Mouse (Mus musculus) thymus, postnatal 0 days (tissue): Measurements from ENCODE around the gene Itgb1bp2. TPM values are rescaled to one million over a fixed set of nuclear protein-coding genes. Genes with fewer than 3 reads are reported as not detected.

Experiments used
- DNase-seq: peaks from one replicate; pipeline ENCODE4 v3.0.0-alpha.2; 2015; ENCODE audit warnings: low spot score
- polyA plus RNA-seq: library from polyadenylated mRNA; unstranded; fragments of >200 nt; fragmentation: Nextera tagmentation; extraction: Ambion mirVana; gene quantifications from 2 replicates; pipeline ENCODE4 v1.2.1, GENCODE M21; 2015

The Itgb1bp2 gene
- polyA plus RNA-seq = 1.1 and 1.2 TPM in 2 replicates

DNA sequence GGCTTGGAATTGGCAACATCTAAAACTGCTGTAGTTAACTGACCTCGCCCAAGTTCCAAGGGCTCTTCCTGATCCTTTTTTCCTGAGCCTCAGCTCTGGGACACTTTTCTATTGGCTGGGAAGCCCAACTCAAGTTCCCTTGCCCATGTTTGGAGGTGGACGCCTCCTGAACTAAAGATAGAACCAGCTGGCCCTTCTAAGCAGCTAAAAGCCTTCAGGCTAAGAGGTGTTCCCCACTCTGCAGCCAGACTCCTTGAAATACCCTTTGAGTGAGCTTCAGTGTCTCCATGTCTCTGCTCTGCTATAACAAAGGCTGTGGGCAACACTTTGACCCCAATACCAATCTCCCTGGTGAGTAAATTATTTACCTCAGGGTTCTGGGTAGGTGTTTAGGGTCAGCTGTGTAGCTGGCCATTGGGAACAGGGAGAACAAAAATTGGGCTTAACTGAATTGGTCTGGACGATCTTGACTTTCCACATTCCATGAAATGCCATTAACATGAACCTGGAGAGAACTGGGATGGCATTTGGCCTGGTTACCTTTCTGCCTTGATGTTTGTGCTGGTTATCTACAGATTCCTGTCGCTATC is at the start of gene Itgb1bp2:
Gene Itgb1bp2, plus strand, starts transcription at position 203 of the 590 bp plus-strand sequence.
- no peak for DNase-seq

DNA sequence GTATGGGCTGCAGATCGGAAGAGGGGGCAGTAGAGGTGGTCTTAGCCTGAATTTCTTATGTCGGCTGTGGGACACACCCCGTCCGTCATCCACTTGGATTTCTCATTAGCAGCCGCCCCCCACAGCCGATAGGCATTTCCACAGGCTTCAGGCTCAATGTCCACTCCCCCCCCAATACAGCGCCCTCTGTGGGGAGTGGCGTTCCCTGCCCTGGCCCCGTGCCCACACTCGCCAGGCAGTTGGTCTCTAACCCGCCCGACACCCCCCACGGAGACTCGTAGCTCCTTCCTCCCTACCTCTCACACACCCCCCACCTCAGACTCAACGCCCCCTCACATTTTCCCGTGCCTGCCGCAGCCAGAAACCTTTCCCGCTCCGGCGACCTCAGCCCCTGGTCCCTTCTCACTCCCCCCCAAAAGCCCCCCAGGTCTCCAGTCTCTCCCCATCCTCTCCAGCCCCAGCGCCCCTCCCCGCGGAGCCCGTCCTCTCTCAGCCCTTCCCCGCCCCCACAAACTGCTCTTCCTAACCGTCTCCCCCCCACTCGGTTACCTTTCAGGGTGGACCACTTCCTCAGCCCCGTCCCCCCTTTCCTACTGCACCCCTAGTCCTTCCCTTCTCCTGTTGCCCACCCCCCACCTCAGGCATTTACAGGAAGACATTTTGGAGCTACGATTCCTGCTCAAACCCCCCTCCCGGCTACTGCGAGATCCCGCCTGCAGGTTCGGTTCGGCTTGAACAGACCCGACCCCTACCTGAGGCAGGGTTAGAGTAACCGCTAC is 29.8 kb upstream of the Itgb1bp2 start:
- peak; percentile 8 for DNase-seq

DNA sequence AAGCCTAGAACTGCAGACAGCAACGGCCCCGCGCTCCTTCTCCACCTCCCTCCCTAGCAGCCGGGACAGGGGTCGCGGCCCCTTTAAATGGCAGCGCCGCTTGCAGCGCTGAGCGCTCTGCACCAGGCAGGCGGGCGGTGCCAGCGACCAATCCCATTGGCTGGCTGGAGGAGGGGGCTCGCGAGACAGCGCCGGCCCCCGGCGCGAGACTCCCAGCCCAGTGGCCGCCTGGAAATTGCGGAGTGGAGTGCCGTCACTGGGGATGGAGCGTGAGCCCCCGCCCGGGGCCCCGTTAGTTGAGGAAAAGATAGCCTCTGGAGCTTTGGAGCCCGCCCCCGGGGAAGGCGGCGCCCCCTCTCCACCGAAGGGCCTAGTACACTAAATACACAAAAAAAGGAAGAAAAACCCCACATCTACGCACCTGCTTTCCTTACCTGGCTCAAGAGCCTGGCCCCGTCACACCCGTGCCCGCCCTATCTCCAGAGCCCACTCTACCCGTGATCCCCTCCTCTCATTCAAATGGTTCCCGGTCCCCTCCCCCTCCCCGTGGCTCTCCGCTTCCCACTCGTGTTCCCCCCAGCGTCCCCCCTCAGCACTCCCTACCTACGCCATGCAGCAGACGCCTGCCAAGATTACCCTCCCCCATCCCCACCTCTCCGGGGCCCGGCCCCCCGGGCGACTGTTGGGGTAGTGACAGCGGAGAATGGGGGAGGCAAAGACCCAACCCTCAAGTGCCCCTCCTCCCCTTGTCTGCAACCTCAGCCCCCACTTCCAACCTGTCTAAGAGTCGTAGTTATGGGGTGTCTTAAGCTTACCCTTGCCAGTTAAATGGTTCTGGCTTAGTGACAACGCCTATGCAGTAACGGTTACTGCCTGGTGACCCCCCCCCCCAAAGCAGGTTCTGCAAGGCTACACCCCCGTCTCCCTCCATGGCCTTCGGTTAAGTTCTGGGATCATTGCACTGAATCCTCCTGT is 28.9 kb upstream of the Itgb1bp2 start:
- peak; percentile 87 for DNase-seq

- no peak for DNase-seq
Measured at GRCm38 (mm10) chrX:101420700-101421095, 28.2 kb upstream of the Itgb1bp2 start, which contains the start of gene Zmym3. Gene Zmym3, minus strand, starts transcription at chrX:101420849.

DNA sequence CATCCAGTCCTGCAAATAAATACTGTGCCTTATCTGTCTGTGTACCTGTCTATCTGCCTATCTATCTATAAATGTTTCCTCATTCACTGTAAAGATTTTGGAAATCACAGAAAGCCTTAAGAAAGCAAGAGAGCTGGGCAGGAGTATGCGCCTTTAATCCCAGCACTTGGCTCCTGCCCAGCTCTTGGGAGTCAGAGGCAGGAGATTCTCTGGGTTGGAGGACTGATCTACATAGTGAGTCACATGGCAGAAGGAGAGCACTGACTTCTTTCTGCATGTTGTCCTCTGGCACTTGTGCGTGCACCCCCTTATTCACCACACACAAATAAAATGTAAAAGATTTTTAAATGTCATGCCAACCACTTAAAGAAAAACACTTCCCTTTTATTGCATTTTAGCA is 25.4 kb upstream of the Itgb1bp2 start:
- DNase-seq = no peak

DNA sequence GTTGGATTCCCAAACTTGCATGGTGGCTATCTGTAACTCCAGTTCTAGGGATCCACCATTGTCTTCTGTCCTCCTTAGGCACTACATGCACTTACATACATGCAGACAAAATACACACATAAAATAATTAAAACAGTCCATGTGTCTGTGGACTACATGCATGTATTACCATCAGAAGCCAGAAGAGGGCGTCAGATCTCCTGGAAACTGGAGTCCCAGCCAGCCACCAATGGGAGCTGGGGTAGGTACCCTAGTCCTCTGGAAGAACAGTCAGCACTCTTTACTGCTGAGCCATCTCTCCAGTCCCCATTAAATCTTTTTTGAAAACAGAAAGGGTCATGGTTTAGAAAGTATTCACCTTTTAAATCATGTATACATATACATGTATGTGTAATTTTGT is 21.1 kb upstream of the Itgb1bp2 start:
- DNase-seq = peak; percentile 21

DNA sequence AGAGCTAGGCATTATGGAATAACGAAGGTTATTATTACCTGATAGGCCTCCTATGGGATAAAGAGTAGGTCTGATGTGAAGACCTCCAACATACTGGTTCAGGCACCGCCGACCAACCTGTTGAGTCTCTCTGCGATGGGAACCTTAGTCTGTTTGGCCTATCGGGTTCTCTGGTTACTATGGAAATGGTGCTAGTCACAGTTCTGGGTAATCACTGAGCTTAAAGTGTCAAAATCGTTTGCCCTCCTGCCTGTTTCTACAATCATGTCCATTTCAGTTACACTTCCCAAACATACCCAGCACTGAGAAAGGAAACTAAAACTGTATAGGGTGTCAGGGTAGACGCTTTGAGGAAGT is 20.1 kb upstream of the Itgb1bp2 start:
- DNase-seq = no peak

DNA sequence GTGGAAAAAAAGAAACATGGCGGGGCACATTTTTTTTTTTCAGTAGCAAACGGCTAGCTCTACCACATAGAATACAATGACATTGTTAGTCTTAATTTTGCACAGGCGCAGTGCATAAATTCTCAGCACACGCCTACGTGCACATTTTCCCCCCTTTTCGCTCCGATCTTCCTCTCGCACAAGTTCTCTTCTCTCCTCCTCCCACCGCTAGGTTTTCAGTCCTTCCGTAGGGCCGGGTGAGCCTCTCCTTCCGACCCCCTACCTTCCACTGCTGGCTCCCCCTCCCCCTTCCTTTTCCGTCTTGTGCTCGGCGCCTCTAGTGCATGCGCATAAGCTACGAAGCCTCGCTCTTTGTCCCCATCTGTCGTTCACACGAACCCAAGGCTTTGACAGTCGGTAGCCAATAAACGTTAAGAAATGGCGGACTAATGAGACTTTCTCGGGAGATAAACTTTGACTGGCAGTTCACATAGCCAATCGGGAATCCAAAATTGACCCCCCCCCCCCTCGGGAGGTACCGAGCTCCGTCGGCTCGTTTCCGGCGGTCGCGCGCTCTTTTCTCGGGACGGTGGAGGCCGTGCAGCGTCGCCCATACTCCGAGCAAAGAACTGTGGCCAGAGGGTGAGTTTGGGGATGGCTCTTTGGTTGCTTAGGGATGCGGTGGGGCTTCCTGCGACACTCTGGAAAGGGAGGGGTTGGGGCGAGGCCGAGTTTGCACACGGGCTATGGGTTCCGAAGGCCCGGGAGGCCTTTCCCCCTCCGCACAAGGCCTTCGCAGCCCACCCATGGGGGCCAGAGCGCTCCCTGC is 19.5 kb upstream of the Itgb1bp2 start, which contains the start of gene Nono:
Gene Nono, plus strand, starts transcription at position 177 of the 808 bp plus-strand sequence.
- DNase-seq = peak; percentile 94

DNA sequence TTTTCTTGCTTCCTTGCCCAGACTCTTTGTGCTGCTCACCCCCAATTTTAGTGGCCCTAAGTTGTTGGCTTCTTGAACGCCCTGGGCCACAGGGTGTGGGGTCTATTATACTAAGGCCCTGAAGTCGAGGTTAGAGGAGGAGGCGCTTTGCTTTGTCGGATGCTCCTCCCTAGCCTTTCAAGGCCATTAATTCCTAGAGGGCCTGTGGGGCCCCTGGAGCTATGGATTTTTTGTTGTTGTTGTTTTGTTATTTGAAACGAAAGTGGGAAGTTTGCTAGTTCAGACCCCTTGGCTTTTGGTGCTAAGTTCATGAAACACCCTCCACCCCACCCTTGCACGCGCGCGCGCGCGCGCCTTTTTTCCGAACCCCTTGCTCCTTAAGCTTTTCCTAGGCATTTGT is 18.9 kb upstream of the Itgb1bp2 start:
- DNase-seq = no peak

DNA sequence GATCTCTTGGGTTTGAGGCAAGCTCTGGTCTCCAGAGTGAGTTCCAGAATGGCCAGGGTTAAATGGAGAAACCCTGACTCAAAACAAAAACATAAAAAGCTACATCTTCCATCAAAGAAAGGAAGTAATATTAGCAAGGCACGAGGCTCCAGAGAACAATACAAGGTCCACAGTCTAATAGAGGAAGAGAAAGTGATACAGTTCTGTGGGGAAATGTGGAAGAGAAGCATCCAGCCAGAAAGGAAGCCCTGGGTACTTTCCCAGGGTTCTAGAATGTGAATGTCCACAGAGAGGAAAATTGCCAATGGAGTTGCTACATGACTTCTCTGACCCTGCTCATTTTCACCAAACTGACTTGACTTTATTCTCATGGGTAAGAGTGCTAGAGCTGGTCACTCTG is 2.3 kb downstream of the Itgb1bp2 start:
- DNase-seq = no peak

- no peak for DNase-seq
Measured at GRCm38 (mm10) chrX:101451591-101451990, 2.7 kb downstream of the Itgb1bp2 start.

GRCm38 (mm10) chrX:101472202-101472601 is 23.3 kb downstream of the Itgb1bp2 start:
- DNase-seq = no peak

GRCm38 (mm10) chrX:101481604-101482350 is 32.9 kb downstream of the Itgb1bp2 start:
- DNase-seq = no peak

- peak; percentile 63 for DNase-seq
Measured at GRCm38 (mm10) chrX:101486487-101487152, 37.7 kb downstream of the Itgb1bp2 start.

Other genes with a start within 250 kb of the Itgb1bp2 start
- 38.6 and 40.4 TPM in 2 replicates for gene Snx12, start 226.5 kb upstream of the Itgb1bp2 start, polyA plus RNA-seq
- 2.9 and 4.2 TPM in 2 replicates for gene Foxo4, start 194.6 kb upstream of the Itgb1bp2 start, polyA plus RNA-seq
- 0.64 and 1.1 TPM in 2 replicates for gene Gm614, start 185.1 kb upstream of the Itgb1bp2 start, polyA plus RNA-seq
- 334 and 367 TPM in 2 replicates for gene Il2rg, start 180.8 kb upstream of the Itgb1bp2 start, polyA plus RNA-seq
- gene Gm20489, start 180.1 kb upstream of the Itgb1bp2 start, polyA plus RNA-seq = not detected in 2 replicates
- gene Med12, start 175.1 kb upstream of the Itgb1bp2 start, polyA plus RNA-seq = 25.8 and 33.0 TPM in 2 replicates
- 0.09 and 0.12 TPM in 2 replicates for gene Nlgn3, start 149.9 kb upstream of the Itgb1bp2 start, polyA plus RNA-seq
- gene Gjb1, start 72.7 kb upstream of the Itgb1bp2 start, polyA plus RNA-seq = 0.09 TPM in 1 of 2 replicates, not detected in the other
- gene Zmym3, start 28.2 kb upstream of the Itgb1bp2 start, polyA plus RNA-seq = 23.9 and 26.8 TPM in 2 replicates
- 313 and 367 TPM in 2 replicates for gene Nono, start 19.8 kb upstream of the Itgb1bp2 start, polyA plus RNA-seq
- 7.2 and 8.8 TPM in 2 replicates for gene Taf1, start 83.6 kb downstream of the Itgb1bp2 start, polyA plus RNA-seq
- 127 and 142 TPM in 2 replicates for gene Ogt, start 191.0 kb downstream of the Itgb1bp2 start, polyA plus RNA-seq